Mouse (Mus musculus) G1E (cell line): ENCODE data around the gene Tbc1d24.

Experiments used
- CTCF ChIP-seq: IDR thresholded peaks from 2 replicates; pipeline ENCODE4 v1.5.1; 2012; ENCODE audit warnings: low read depth, low read length, inconsistent platforms, mixed read lengths
- GATA1 ChIP-seq: IDR thresholded peaks from 2 replicates; pipeline ENCODE4 v1.6.1; 2012; ENCODE audit warnings: borderline replicate concordance, low read length, inconsistent platforms, mixed read lengths
- POLR2AphosphoS5 ChIP-seq: IDR thresholded peaks from 2 replicates; pipeline ENCODE4 v1.6.1; 2012; ENCODE audit warnings: low read depth, low read length, inconsistent platforms; ENCODE audit not compliant: insufficient replicate concordance
- TAL1 ChIP-seq: conservative IDR thresholded peaks from 2 replicates; pipeline ENCODE4 v1.6.1; 2012; ENCODE audit warnings: low read depth, low read length, inconsistent platforms, mixed read lengths

DNA sequence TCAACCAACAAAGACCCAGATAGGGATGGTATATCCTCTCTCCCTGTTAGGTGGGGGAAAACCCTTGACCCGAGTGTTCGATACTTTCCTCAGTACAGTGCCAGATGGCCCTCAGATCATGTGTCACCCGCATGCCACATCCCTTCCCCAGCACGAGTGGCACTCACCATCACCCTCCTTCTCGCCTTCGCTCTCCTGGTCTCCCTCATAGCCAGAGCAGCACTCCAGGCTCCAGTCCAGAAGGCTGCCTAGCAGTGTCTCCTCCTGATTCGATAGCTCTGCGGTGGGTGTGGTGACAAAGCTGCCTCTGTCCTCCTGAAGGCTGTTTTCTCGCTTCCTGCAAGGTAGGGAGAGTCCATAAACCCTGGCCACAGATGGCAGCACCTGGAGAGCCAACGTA, 19.4 kb upstream of the Tbc1d24 start:
- no peak for TF ChIP-seq CTCF
- TF ChIP-seq GATA1: no peak
- no peak for TF ChIP-seq POLR2AphosphoS5
- TF ChIP-seq TAL1: no peak
